ENCODE assay signal across 8 mouse cellular contexts in the genomic region with DNA sequence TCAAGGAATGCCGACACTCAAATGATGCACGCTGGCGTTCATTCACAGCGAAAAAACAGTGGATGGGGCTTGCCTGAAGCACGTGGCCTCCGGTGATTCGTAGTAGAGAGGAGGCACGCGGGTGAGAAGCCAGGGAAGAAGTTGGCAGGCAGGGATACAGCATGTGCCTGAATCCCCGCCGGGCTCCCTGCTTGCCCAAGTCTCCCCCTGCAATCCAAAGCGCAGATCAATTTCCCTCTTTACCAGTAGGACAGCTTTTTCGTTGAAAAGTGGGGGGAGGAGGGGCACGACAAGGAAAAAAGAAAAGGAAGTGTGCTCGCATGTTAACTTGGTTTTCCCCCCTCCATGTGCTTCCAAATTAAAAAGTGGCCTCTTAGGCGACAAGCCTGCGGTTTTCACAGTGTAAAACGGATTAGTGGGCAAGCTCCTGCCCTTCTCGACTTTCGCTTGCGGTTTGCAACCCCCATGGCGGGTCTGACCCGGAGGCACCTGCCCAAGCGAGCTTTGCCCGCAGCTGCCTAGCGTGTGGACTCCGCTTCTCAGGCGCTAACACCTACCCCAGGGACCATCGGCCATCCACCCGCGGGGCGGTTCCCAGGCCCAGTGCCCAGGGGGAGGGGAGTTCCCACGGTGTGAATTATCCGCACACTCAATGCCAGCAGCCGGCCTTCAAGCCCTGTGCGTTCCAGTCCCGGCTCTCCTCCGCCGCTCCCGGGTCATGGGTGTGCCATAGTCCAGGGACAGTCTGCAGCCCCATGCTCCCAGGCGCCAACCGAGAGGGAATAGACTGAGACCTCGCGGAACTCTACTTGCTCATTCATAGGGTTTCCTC. TPM values are rescaled to one million over a fixed set of nuclear protein-coding genes. Genes with fewer than 3 reads are reported as not detected.
DNase-seq lines count a peak whose midpoint lies in the region; ATAC-seq and TF ChIP-seq lines count a peak whose summit lies in the region.

No protein-coding gene starts in this region.

- H3K36me3 ChIP-seq in ES-Bruce4 (ENCODE audit: control insufficient read depth, insufficient read depth, low read length, poor library complexity, severe bottlenecking): no peaks in the 10 kb centered on the region
- no peaks in the 10 kb centered on the region for H3K36me3 ChIP-seq in heart, postnatal 0 days (replicated peaks; ENCODE audit: control insufficient read depth, insufficient read depth, low read length)

- peak overlapping the region; percentile 59 for H3K4me3 ChIP-seq in ES-Bruce4 (ENCODE audit: low read depth, low read length)
- H3K4me3 ChIP-seq in heart, postnatal 0 days (ENCODE audit: low read depth, low read length): peak overlapping the region; percentile 71

- no peak overlapping the region for H3K27ac ChIP-seq in ES-Bruce4 (ENCODE audit: insufficient read depth, low read length)
- H3K27ac ChIP-seq in heart, postnatal 0 days (ENCODE audit: low read depth): peak overlapping the region; percentile 61

- H3K4me2 ChIP-seq in heart, postnatal 0 days (ENCODE audit: low read depth, low read length): peak overlapping the region; percentile 98

- no peak for ATAC-seq in heart, postnatal 0 days (ENCODE audit: insufficient read depth, low read depth)
- peak; percentile 9; the same call in 1 of the 2 replicates for ATAC-seq in megakaryocyte-erythroid progenitor cell, adult 5-6 weeks (replicated peaks; ENCODE audit: low FRiP score, low TSS enrichment, poor library complexity, severe bottlenecking)

- no peaks in the 10 kb centered on the region for H3K9me3 ChIP-seq in ES-Bruce4 (replicated peaks; ENCODE audit: control insufficient read depth, insufficient read depth, low read length, poor library complexity, severe bottlenecking)
- H3K9me3 ChIP-seq in heart, postnatal 0 days (replicated peaks; ENCODE audit: control insufficient read depth, low read length): no peaks in the 10 kb centered on the region

- no peak for TF ChIP-seq POLR2A in ES-Bruce4 (IDR thresholded peaks at IDR 0.05; ENCODE audit: insufficient read depth, low read length)

- peak overlapping the region; percentile 43 for H3K9ac ChIP-seq in ES-Bruce4 (ENCODE audit: low read depth, poor library complexity, severe bottlenecking)
- peak overlapping the region; percentile 71 for H3K9ac ChIP-seq in heart, postnatal 0 days (replicated peaks; ENCODE audit: low read depth, low read length)

- under 1% methylated on average over 44 of the region's 44 CpGs for WGBS in heart, postnatal 0 days

- TF ChIP-seq EP300 in ES-Bruce4 (IDR thresholded peaks at IDR 0.05; ENCODE audit: insufficient read depth, low read depth, low read length): no peak
- TF ChIP-seq EP300 in heart, postnatal 0 days (IDR thresholded peaks at IDR 0.05; ENCODE audit: low read depth): no peak

- H3K27me3 ChIP-seq in ES-Bruce4 (ENCODE audit: control insufficient read depth, insufficient read depth, low read length, poor library complexity, severe bottlenecking): no peaks in the 10 kb centered on the region
- H3K27me3 ChIP-seq in heart, postnatal 0 days (ENCODE audit: control insufficient read depth, insufficient read depth, low read length): no peaks in the 10 kb centered on the region

- H3K4me1 ChIP-seq in ES-Bruce4 (ENCODE audit: control insufficient read depth, insufficient read depth, low read length): no peaks in the 10 kb centered on the region
- H3K4me1 ChIP-seq in heart, postnatal 0 days (ENCODE audit: control insufficient read depth, insufficient read depth): no peaks in the 10 kb centered on the region

- no peak for TF ChIP-seq CTCF in ES-Bruce4 (IDR thresholded peaks at IDR 0.05; ENCODE audit: low read depth, low read length)
- no peak for TF ChIP-seq CTCF in heart, postnatal 0 days (IDR thresholded peaks at IDR 0.05; ENCODE audit: low read depth)

- peak; percentile 74 for DNase-seq in adrenal gland, postnatal 14 days
- DNase-seq in fibroblast of lung, adult 2 months (ENCODE audit: low read depth): peak; percentile 62
- peak; percentile 67 for DNase-seq in heart, postnatal 0 days (ENCODE audit: low spot score)
- peak; percentile 78 to 89 for DNase-seq in kidney, postnatal 25 days
- peak; percentile 37 to 38 for DNase-seq in spleen, postnatal 10 days (ENCODE audit: low spot score in 2 of 2)
- DNase-seq in left cerebral cortex, adult 8-10 months (ENCODE audit: low spot score in 2 of 2): no peak

RNA-seq across cellular contexts. Expression of gene A930004D18Rik, which starts 11.2 kb away (rescaled TPM):
- polyA plus RNA-seq in ES-Bruce4 (2011; ENCODE audit: insufficient read depth, insufficient read length, low read depth, missing spikeins): 0.31 and 0.67 TPM in 2 replicates
- 1.7 and 1.8 TPM in 2 replicates for total RNA-seq in adrenal gland, postnatal 14 days (2021)
- 3.5 and 7.8 TPM in 2 replicates for total RNA-seq in heart, postnatal 0 days (2014; rRNA removed; ENCODE audit: low replicate concordance)
- 6.9 and 8.4 TPM in 2 replicates for polyA plus RNA-seq in heart, postnatal 0 days (2015; fragmentation: Nextera tagmentation; extraction: Ambion mirVana)
- total RNA-seq in megakaryocyte-erythroid progenitor cell, adult 5-6 weeks (2014; fragmentation: Nextera tagmentation): not detected in 2 replicates
- total RNA-seq in megakaryocyte-erythroid progenitor cell, adult 5-6 weeks (2017): not detected in 2 replicates
- 1 to 10 TPM; 1.8 to 3.5 (median 2.2) TPM for total RNA-seq in left cerebral cortex, adult 8-10 months (2022)

RNA-seq across cellular contexts. Expression of gene Skida1, which starts 22.5 kb away (rescaled TPM):
- 0.15 and 0.79 TPM in 2 replicates for polyA plus RNA-seq in ES-Bruce4 (2011; ENCODE audit: insufficient read depth, insufficient read length, low read depth, missing spikeins)
- total RNA-seq in adrenal gland, postnatal 14 days (2021): 4.5 and 4.8 TPM in 2 replicates
- total RNA-seq in heart, postnatal 0 days (2014; rRNA removed; ENCODE audit: low replicate concordance): 4.4 and 7.1 TPM in 2 replicates
- polyA plus RNA-seq in heart, postnatal 0 days (2015; fragmentation: Nextera tagmentation; extraction: Ambion mirVana): 2.2 and 2.4 TPM in 2 replicates
- total RNA-seq in megakaryocyte-erythroid progenitor cell, adult 5-6 weeks (2014; fragmentation: Nextera tagmentation): not detected in 2 replicates
- total RNA-seq in megakaryocyte-erythroid progenitor cell, adult 5-6 weeks (2017): not detected in 2 replicates
- 10 to 100 TPM in 1 of 4 experiments, 1 to 10 TPM in 3; 7.9 to 10.6 (median 8.5) TPM for total RNA-seq in left cerebral cortex, adult 8-10 months (2022)

RNA-seq across cellular contexts. Expression of gene Mllt10, which starts 28.7 kb away (rescaled TPM):
- 69.6 and 78.9 TPM in 2 replicates for polyA plus RNA-seq in ES-Bruce4 (2011; ENCODE audit: insufficient read depth, insufficient read length, low read depth, missing spikeins)
- total RNA-seq in adrenal gland, postnatal 14 days (2021): 39.1 and 56.4 TPM in 2 replicates
- 14.8 and 25.6 TPM in 2 replicates for total RNA-seq in heart, postnatal 0 days (2014; rRNA removed; ENCODE audit: low replicate concordance)
- 22.1 and 24.8 TPM in 2 replicates for polyA plus RNA-seq in heart, postnatal 0 days (2015; fragmentation: Nextera tagmentation; extraction: Ambion mirVana)
- total RNA-seq in megakaryocyte-erythroid progenitor cell, adult 5-6 weeks (2014; fragmentation: Nextera tagmentation): 124 and 133 TPM in 2 replicates
- 71.4 and 79.9 TPM in 2 replicates for total RNA-seq in megakaryocyte-erythroid progenitor cell, adult 5-6 weeks (2017)
- total RNA-seq in left cerebral cortex, adult 8-10 months (2022): 10 to 100 TPM; 53.3 to 62.7 (median 56.5) TPM

RNA-seq across cellular contexts. Expression of gene H2al2a, which starts 29.6 kb away (rescaled TPM):
- polyA plus RNA-seq in ES-Bruce4 (2011; ENCODE audit: insufficient read depth, insufficient read length, low read depth, missing spikeins): not detected in 2 replicates
- not detected in 2 replicates for total RNA-seq in adrenal gland, postnatal 14 days (2021)
- total RNA-seq in heart, postnatal 0 days (2014; rRNA removed; ENCODE audit: low replicate concordance): not detected in 2 replicates
- not detected in 2 replicates for polyA plus RNA-seq in heart, postnatal 0 days (2015; fragmentation: Nextera tagmentation; extraction: Ambion mirVana)
- not detected in 2 replicates for total RNA-seq in megakaryocyte-erythroid progenitor cell, adult 5-6 weeks (2014; fragmentation: Nextera tagmentation)
- not detected in 2 replicates for total RNA-seq in megakaryocyte-erythroid progenitor cell, adult 5-6 weeks (2017)
- total RNA-seq in left cerebral cortex, adult 8-10 months (2022): not detected

Comparison
In these comparisons a context has a peak if more than half of its experiments do, and no peak if none do; other contexts are left out.
1. DNase-seq: peak in adrenal gland, postnatal 14 days (single experiment), fibroblast of lung, adult 2 months (single experiment), heart, postnatal 0 days (single experiment), kidney, postnatal 25 days (2 of 2) and spleen, postnatal 10 days (2 of 2); none in left cerebral cortex, adult 8-10 months (0 of 2).